ENCODE assay signal across 10 mouse cellular contexts in the genomic region with DNA sequence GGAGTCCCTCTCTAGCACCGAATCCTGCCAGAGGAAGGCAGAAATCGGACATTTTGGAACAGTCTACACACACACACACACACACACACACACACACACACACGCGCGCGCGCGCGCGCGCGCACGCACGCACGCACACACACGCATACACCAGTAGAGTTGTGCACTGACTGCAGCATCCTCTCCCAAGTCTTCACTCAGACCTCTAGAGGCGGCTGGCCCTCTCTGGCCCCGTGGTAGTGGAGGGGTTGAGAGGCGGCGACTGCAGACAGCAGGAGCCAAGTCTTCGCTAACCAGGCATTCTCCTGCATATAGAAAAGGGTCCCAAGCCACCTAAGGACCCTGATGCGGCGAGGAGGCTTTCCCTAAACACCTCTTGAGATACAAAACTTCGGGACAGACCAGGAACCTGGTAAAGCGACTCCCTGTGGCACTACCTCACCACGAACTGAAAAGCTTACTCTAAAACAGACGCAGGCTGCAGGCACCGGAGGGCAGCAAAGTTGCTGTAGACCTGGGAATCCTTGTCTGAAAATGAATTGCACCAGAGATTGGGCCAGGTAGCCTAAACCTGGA. TPM values are rescaled to one million over a fixed set of nuclear protein-coding genes. Genes with fewer than 3 reads are reported as not detected.
DNase-seq lines count a peak whose midpoint lies in the region; ATAC-seq lines count a peak whose summit lies in the region.
"Had no signal": no experiment of that assay in that cellular context is flagged by ENCODE, and none has a peak within 500 bp of the region (broad histone marks: within the 10 kb centered on the region; RNA-seq: fewer than 3 reads in every experiment).

No protein-coding gene starts in this region.

- no peak for ATAC-seq in hindbrain, embryonic 11.5 days (ENCODE audit: low FRiP score)
- no peak for ATAC-seq in hindbrain, embryonic 14.5 days (ENCODE audit: low FRiP score)

- H3K36me3 ChIP-seq in hindbrain, embryonic 11.5 days (ENCODE audit: control insufficient read depth, insufficient read depth, low read length): no peaks in the 10 kb centered on the region
- H3K36me3 ChIP-seq in hindbrain, embryonic 14.5 days (replicated peaks; ENCODE audit: control insufficient read depth, insufficient read depth): no peaks in the 10 kb centered on the region
- no peaks in the 10 kb centered on the region for H3K36me3 ChIP-seq in midbrain, embryonic 10.5 days

- no peak overlapping the region for H3K4me3 ChIP-seq in hindbrain, embryonic 11.5 days (ENCODE audit: low read depth, low read length)
- no peak overlapping the region for H3K4me3 ChIP-seq in hindbrain, embryonic 14.5 days (replicated peaks; ENCODE audit: low read length)
- H3K4me3 ChIP-seq in midbrain, embryonic 10.5 days: peak overlapping the region; percentile 27

- H3K9ac ChIP-seq in hindbrain, embryonic 11.5 days (ENCODE audit: low read depth, low read length): no peak overlapping the region
- no peak overlapping the region for H3K9ac ChIP-seq in hindbrain, embryonic 14.5 days

- H3K27ac ChIP-seq in hindbrain, embryonic 11.5 days (ENCODE audit: low read depth, low read length): no peak overlapping the region
- H3K27ac ChIP-seq in hindbrain, embryonic 14.5 days: no peak overlapping the region
- H3K27ac ChIP-seq in midbrain, embryonic 10.5 days (replicated peaks): no peak overlapping the region

- peaks cover 93% of the 10 kb centered on the region for H3K27me3 ChIP-seq in hindbrain, embryonic 11.5 days (ENCODE audit: control insufficient read depth, insufficient read depth, low read length)
- H3K27me3 ChIP-seq in hindbrain, embryonic 14.5 days (ENCODE audit: control insufficient read depth, insufficient read depth, low read length): peaks cover 98% of the 10 kb centered on the region
- H3K27me3 ChIP-seq in midbrain, embryonic 10.5 days (ENCODE audit: low read depth, poor library complexity, severe bottlenecking): peaks cover 100% of the 10 kb centered on the region

- H3K9me3 ChIP-seq in hindbrain, embryonic 11.5 days (ENCODE audit: control insufficient read depth, low read length): no peaks in the 10 kb centered on the region
- no peaks in the 10 kb centered on the region for H3K9me3 ChIP-seq in hindbrain, embryonic 14.5 days (ENCODE audit: control insufficient read depth, low read length)
- H3K9me3 ChIP-seq in midbrain, embryonic 10.5 days (replicated peaks): no peaks in the 10 kb centered on the region

- peak; percentile 62 for DNase-seq in hindbrain, embryonic 11.5 days (ENCODE audit: low spot score)
- no peak for DNase-seq in hindbrain, embryonic 14.5 days (ENCODE audit: low spot score)
- DNase-seq in ES-CJ7 (ENCODE audit: low read depth, low spot score): peak; percentile 41
- peak; percentile 58 for DNase-seq in embryo, embryonic 9.5 days (ENCODE audit: extremely low spot score)
- peak; percentile 68 for DNase-seq in midbrain, embryonic 10.5 days (ENCODE audit: low spot score)
- DNase-seq in right cerebral cortex, adult 2 months (ENCODE audit: low spot score in 2 of 2): no peak
- no peak for DNase-seq in ovary, postnatal 36 days (ENCODE audit: low spot score)
- DNase-seq in adrenal gland, postnatal 10 days: no peak

- 2% methylated on average over 23 of the region's 28 CpGs for WGBS in hindbrain, embryonic 11.5 days
- WGBS in hindbrain, embryonic 14.5 days: under 1% methylated on average over 27 of the region's 28 CpGs
- under 1% methylated on average over 28 of the region's 28 CpGs for WGBS in midbrain, embryonic 10.5 days

- H3K4me1 ChIP-seq in hindbrain, embryonic 11.5 days (replicated peaks; ENCODE audit: control insufficient read depth, insufficient read depth, low read length): no peaks in the 10 kb centered on the region; the same call in none of the 2 replicates
- no peaks in the 10 kb centered on the region; the same call in 1 of the 2 replicates for H3K4me1 ChIP-seq in hindbrain, embryonic 14.5 days (replicated peaks; ENCODE audit: control insufficient read depth, insufficient read depth, low read length)
- H3K4me1 ChIP-seq in midbrain, embryonic 10.5 days: peaks cover 37% of the 10 kb centered on the region

- no peak overlapping the region for H3K4me2 ChIP-seq in hindbrain, embryonic 11.5 days (replicated peaks; ENCODE audit: low read depth, low read length)
- no peak overlapping the region; the same call in 1 of the 2 replicates for H3K4me2 ChIP-seq in hindbrain, embryonic 14.5 days (replicated peaks)

RNA-seq across cellular contexts. Expression of a gene that starts 0.6 kb away (rescaled TPM):
- 0.08 and 0.48 TPM in 2 replicates for polyA plus RNA-seq in hindbrain, embryonic 11.5 days (2014; fragmentation: Nextera tagmentation; extraction: Ambion mirVana)
- not detected in 2 replicates for polyA plus RNA-seq in hindbrain, embryonic 14.5 days (2014; fragmentation: Nextera tagmentation; extraction: Ambion mirVana)
- polyA plus RNA-seq in midbrain, embryonic 10.5 days (2016; fragmentation: Nextera tagmentation; extraction: Ambion mirVana): 0.07 TPM in 1 of 2 replicates, not detected in the other
- total RNA-seq in adrenal gland, postnatal 10 days (2021): not detected
- total RNA-seq: heart, postnatal 10 days; liver, adult 2 months had no signal

RNA-seq across cellular contexts. Expression of a gene that starts 46.4 kb away (rescaled TPM):
- polyA plus RNA-seq in hindbrain, embryonic 11.5 days (2014; fragmentation: Nextera tagmentation; extraction: Ambion mirVana): 9.9 and 10.6 TPM in 2 replicates
- 8.6 and 9.7 TPM in 2 replicates for polyA plus RNA-seq in hindbrain, embryonic 14.5 days (2014; fragmentation: Nextera tagmentation; extraction: Ambion mirVana)
- 10.7 and 12.9 TPM in 2 replicates for polyA plus RNA-seq in midbrain, embryonic 10.5 days (2016; fragmentation: Nextera tagmentation; extraction: Ambion mirVana)
- 1 to 10 TPM; 5.5 to 7.3 TPM for total RNA-seq in adrenal gland, postnatal 10 days (2021)

Comparison
In these comparisons a context has a peak if more than half of its experiments do, and no peak if none do; other contexts are left out.
1. DNase-seq: peak in hindbrain, embryonic 11.5 days (single experiment), ES-CJ7 (single experiment), embryo, embryonic 9.5 days (single experiment) and midbrain, embryonic 10.5 days (single experiment); none in hindbrain, embryonic 14.5 days (single experiment), right cerebral cortex, adult 2 months (0 of 2), ovary, postnatal 36 days (single experiment) and adrenal gland, postnatal 10 days (single experiment).